Mouse (Mus musculus): ENCODE measurements around the gene Gng7. TPM values are rescaled to one million over a fixed set of nuclear protein-coding genes. Genes with fewer than 3 reads are reported as not detected.

The Gng7 gene
- polyA plus RNA-seq, 1 experiment from 2014 or later = 15.3 TPM

- Histone ChIP-seq H3K9ac (ENCODE audit: low read length) (no peak overlapping the region), H3K36me3 (ENCODE audit: control insufficient read depth, insufficient read depth, low read length) (no peaks in the 10 kb centered on the region)
- WGBS = 85% methylated on average over 8 of the region's 8 CpGs
Measured at GRCm38 (mm10) chr10:80970159-80970558, 44.6 kb downstream of the Gng7 start.

DNA sequence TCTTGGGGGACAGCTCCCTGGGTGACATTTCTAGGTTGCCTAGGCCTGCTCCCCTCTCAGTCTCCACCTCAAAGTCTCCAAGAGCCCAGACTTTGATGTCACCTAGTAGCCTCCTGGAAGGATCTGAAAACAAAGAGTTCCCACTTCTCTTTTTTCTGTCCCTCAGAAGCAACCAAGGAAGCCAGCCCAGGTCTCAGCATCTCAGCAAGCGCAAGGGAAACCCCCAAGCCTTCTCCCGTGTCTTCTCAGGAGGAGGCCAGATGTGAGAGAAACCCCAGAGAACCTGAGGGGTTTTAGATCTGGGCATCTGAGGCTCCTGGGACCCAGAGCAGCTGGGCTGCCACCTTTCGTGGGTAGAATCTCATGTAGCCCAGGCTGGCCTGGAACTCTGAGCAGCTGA lies 45.4 kb downstream of the Gng7 start:
- Histone ChIP-seq H3K36me3 (ENCODE audit: control insufficient read depth, insufficient read depth, low read length) (no peaks in the 10 kb centered on the region), H3K27me3 (replicated peaks; ENCODE audit: control insufficient read depth, insufficient read depth, low read length) (no peaks in the 10 kb centered on the region), H3K9me3 (replicated peaks; ENCODE audit: control insufficient read depth, low read length) (no peaks in the 10 kb centered on the region), H3K4me2 (ENCODE audit: low read length) (no peak overlapping the region), H3K4me1 (ENCODE audit: control insufficient read depth, insufficient read depth, low read length) (peaks cover 3% of the 10 kb centered on the region; the same call in 1 of the 2 replicates), H3K9ac (ENCODE audit: low read length) (no peak overlapping the region), H3K4me3 (ENCODE audit: low read depth, low read length) (no peak overlapping the region), H3K27ac (ENCODE audit: low read depth, low read length) (no peak overlapping the region)
- WGBS = 64% methylated on average over 3 of the region's 3 CpGs
- ATAC-seq = no peak
- DNase-seq (ENCODE audit: low spot score) = no peak

More at GRCm38 (mm10) chr10:80970159-80970558, 44.6 kb downstream of the Gng7 start:
- no peak overlapping the region for H3K27ac ChIP-seq (ENCODE audit: low read depth, low read length)
- no peak for ATAC-seq
- no peaks in the 10 kb centered on the region for H3K9me3 ChIP-seq (replicated peaks; ENCODE audit: control insufficient read depth, low read length)
- H3K4me2 ChIP-seq (ENCODE audit: low read length) = no peak overlapping the region
- no peak overlapping the region for H3K4me3 ChIP-seq (ENCODE audit: low read depth, low read length)
- H3K27me3 ChIP-seq (replicated peaks; ENCODE audit: control insufficient read depth, insufficient read depth, low read length) = no peaks in the 10 kb centered on the region
- peaks cover 3% of the 10 kb centered on the region; the same call in 1 of the 2 replicates for H3K4me1 ChIP-seq (ENCODE audit: control insufficient read depth, insufficient read depth, low read length)
- no peak for DNase-seq (ENCODE audit: low spot score)

- Histone ChIP-seq H3K9ac (ENCODE audit: low read length) (no peak overlapping the region), H3K9me3 (replicated peaks; ENCODE audit: control insufficient read depth, low read length) (no peaks in the 10 kb centered on the region), H3K4me1 (ENCODE audit: control insufficient read depth, insufficient read depth, low read length) (peaks cover 3% of the 10 kb centered on the region; the same call in 1 of the 2 replicates), H3K4me2 (ENCODE audit: low read length) (no peak overlapping the region), H3K27me3 (replicated peaks; ENCODE audit: control insufficient read depth, insufficient read depth, low read length) (no peaks in the 10 kb centered on the region), H3K4me3 (ENCODE audit: low read depth, low read length) (no peak overlapping the region), H3K36me3 (ENCODE audit: control insufficient read depth, insufficient read depth, low read length) (no peaks in the 10 kb centered on the region), H3K27ac (ENCODE audit: low read depth, low read length) (no peak overlapping the region)
- WGBS = 89% methylated on average over 4 of the region's 4 CpGs
- no peak for DNase-seq (ENCODE audit: low spot score)
- no peak for ATAC-seq
Measured at GRCm38 (mm10) chr10:80968106-80968505, 46.6 kb downstream of the Gng7 start.

DNA sequence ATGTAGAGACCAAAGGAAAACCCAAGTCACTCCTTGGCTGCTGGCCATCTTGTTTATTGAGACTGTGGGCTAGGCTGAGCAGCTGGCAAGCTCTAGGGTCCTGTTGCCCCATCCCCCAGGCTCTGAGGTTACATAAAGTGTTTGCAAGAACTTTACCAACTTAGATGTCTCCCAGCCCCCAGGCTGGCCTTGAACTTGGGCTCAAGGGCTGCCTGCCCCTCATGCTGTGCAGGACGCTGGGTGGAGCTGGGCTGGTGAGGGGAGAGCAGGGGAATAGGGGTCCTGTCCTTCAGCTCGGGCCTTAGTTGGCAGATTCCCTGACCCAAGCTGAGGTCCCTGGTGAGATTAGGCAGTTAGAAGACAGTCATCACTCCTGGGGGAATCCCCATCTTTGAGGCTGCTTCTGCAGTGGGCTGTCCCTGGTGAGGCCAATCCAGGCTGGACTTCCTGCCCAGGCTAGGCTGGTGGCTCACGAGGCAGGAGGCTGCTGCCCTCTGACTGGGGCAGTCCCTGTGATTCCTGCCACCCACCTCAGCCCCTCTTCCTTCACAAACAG lies 47.6 kb downstream of the Gng7 start:
- ATAC-seq = no peak
- Histone ChIP-seq H3K4me3 (ENCODE audit: low read depth, low read length) (no peak overlapping the region), H3K9me3 (replicated peaks; ENCODE audit: control insufficient read depth, low read length) (no peaks in the 10 kb centered on the region), H3K27ac (ENCODE audit: low read depth, low read length) (no peak overlapping the region), H3K27me3 (replicated peaks; ENCODE audit: control insufficient read depth, insufficient read depth, low read length) (no peaks in the 10 kb centered on the region), H3K36me3 (ENCODE audit: control insufficient read depth, insufficient read depth, low read length) (no peaks in the 10 kb centered on the region), H3K4me1 (ENCODE audit: control insufficient read depth, insufficient read depth, low read length) (no peaks in the 10 kb centered on the region), H3K9ac (ENCODE audit: low read length) (no peak overlapping the region), H3K4me2 (ENCODE audit: low read length) (no peak overlapping the region)
- WGBS = 63% methylated on average over 3 of the region's 3 CpGs
- DNase-seq (ENCODE audit: low spot score) = peak; percentile 70

- ATAC-seq = no peak
Measured at GRCm38 (mm10) chr10:80966296-80966695, 48.4 kb downstream of the Gng7 start.

GRCm38 (mm10) chr10:80963031-80963975 lies 51.4 kb downstream of the Gng7 start:
- Histone ChIP-seq H3K4me1 (ENCODE audit: control insufficient read depth, insufficient read depth, low read length) (no peaks in the 10 kb centered on the region), H3K4me3 (ENCODE audit: low read depth, low read length) (no peak overlapping the region), H3K9ac (ENCODE audit: low read length) (no peak overlapping the region), H3K27ac (ENCODE audit: low read depth, low read length) (no peak overlapping the region), H3K36me3 (ENCODE audit: control insufficient read depth, insufficient read depth, low read length) (no peaks in the 10 kb centered on the region), H3K4me2 (ENCODE audit: low read length) (no peak overlapping the region), H3K9me3 (replicated peaks; ENCODE audit: control insufficient read depth, low read length) (no peaks in the 10 kb centered on the region), H3K27me3 (replicated peaks; ENCODE audit: control insufficient read depth, insufficient read depth, low read length) (no peaks in the 10 kb centered on the region)
- DNase-seq (ENCODE audit: low spot score) (no peak), ATAC-seq (no peak)
- 56% methylated on average over 12 of the region's 12 CpGs for WGBS

More at GRCm38 (mm10) chr10:80966296-80966695, 48.4 kb downstream of the Gng7 start:
- H3K9me3 ChIP-seq (replicated peaks; ENCODE audit: control insufficient read depth, low read length) = no peaks in the 10 kb centered on the region
- no peak for DNase-seq (ENCODE audit: low spot score)
- no peak overlapping the region for H3K27ac ChIP-seq (ENCODE audit: low read depth, low read length)
- H3K27me3 ChIP-seq (replicated peaks; ENCODE audit: control insufficient read depth, insufficient read depth, low read length) = no peaks in the 10 kb centered on the region
- no peak overlapping the region for H3K9ac ChIP-seq (ENCODE audit: low read length)
- no peaks in the 10 kb centered on the region for H3K36me3 ChIP-seq (ENCODE audit: control insufficient read depth, insufficient read depth, low read length)
- no peaks in the 10 kb centered on the region for H3K4me1 ChIP-seq (ENCODE audit: control insufficient read depth, insufficient read depth, low read length)
- 74% methylated on average over 12 of the region's 12 CpGs for WGBS
- H3K4me3 ChIP-seq (ENCODE audit: low read depth, low read length) = no peak overlapping the region
- H3K4me2 ChIP-seq (ENCODE audit: low read length) = no peak overlapping the region

DNA sequence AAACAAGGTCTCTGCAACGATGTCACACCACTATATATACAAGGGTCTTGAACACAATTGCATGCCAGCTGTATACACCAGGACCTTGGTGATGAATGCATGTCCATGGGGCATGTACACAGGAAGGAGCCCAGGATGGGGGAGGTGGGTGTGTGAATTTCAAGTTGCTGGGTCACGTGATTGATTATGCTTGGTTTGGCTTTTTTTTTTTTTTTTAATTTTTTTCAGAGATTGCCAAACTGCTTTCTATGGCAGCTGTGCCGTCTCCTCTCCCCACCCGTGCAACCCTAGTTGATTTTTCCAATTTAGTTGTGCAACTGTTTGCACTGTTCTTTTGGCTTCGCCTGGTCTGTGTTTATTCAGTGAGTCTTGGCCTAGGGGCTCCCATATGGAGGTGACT lies 52.2 kb downstream of the Gng7 start:
- Histone ChIP-seq H3K9ac (ENCODE audit: low read length) (no peak overlapping the region), H3K36me3 (ENCODE audit: control insufficient read depth, insufficient read depth, low read length) (no peaks in the 10 kb centered on the region), H3K9me3 (replicated peaks; ENCODE audit: control insufficient read depth, low read length) (no peaks in the 10 kb centered on the region), H3K27ac (ENCODE audit: low read depth, low read length) (no peak overlapping the region), H3K4me1 (ENCODE audit: control insufficient read depth, insufficient read depth, low read length) (no peaks in the 10 kb centered on the region), H3K27me3 (replicated peaks; ENCODE audit: control insufficient read depth, insufficient read depth, low read length) (no peaks in the 10 kb centered on the region), H3K4me3 (ENCODE audit: low read depth, low read length) (no peak overlapping the region), H3K4me2 (ENCODE audit: low read length) (no peak overlapping the region)
- ATAC-seq (no peak), DNase-seq (ENCODE audit: low spot score) (no peak)
- 74% methylated on average over 5 of the region's 5 CpGs for WGBS

GRCm38 (mm10) chr10:80962051-80962472 lies 52.7 kb downstream of the Gng7 start:
- ATAC-seq (no peak), DNase-seq (ENCODE audit: low spot score) (no peak)
- Histone ChIP-seq H3K27me3 (replicated peaks; ENCODE audit: control insufficient read depth, insufficient read depth, low read length) (no peaks in the 10 kb centered on the region), H3K9ac (ENCODE audit: low read length) (no peak overlapping the region), H3K36me3 (ENCODE audit: control insufficient read depth, insufficient read depth, low read length) (no peaks in the 10 kb centered on the region), H3K4me1 (ENCODE audit: control insufficient read depth, insufficient read depth, low read length) (no peaks in the 10 kb centered on the region), H3K27ac (ENCODE audit: low read depth, low read length) (0 out of 2 replicates have a peak overlapping the region, but pooled peaks have one; percentile 10), H3K9me3 (replicated peaks; ENCODE audit: control insufficient read depth, low read length) (no peaks in the 10 kb centered on the region), H3K4me3 (ENCODE audit: low read depth, low read length) (no peak overlapping the region), H3K4me2 (ENCODE audit: low read length) (no peak overlapping the region)
- 53% methylated on average over 10 of the region's 10 CpGs for WGBS
